Mouse (Mus musculus) brain, embryonic 14.5 days (tissue): ENCODE results near the gene Neurl1a. TPM values are rescaled to one million over a fixed set of nuclear protein-coding genes. Genes with fewer than 3 reads are reported as not detected.

Experiments used
- DNase-seq: peaks from one replicate; pipeline ENCODE4 v3.0.0-alpha.2; 2011; ENCODE audit warnings: low read depth
- CTCF ChIP-seq: fragments of 200-500 bp; IDR thresholded peaks from 2 replicates; pipeline ENCODE4 v1.5.1; 2012; ENCODE audit warnings: inconsistent platforms, mild to moderate bottlenecking, moderate library complexity, borderline replicate concordance; ENCODE audit not compliant: insufficient read depth, insufficient read length; ENCODE audit errors: extremely low read depth
- POLR2A ChIP-seq: fragments of 200-500 bp; IDR thresholded peaks from 2 replicates; pipeline ENCODE4 v1.6.1; 2012; ENCODE audit warnings: mild to moderate bottlenecking, inconsistent platforms, borderline replicate concordance; ENCODE audit not compliant: poor library complexity, insufficient read depth, insufficient read length, severe bottlenecking; ENCODE audit errors: extremely low read depth
- polyA plus RNA-seq: library from polyadenylated mRNA; depleted of rRNA; stranded (reverse); fragments of >200 nt; gene quantifications from 2 replicates; pipeline ENCODE4 v1.2.3, GENCODE M21; 2012

Gene Neurl1a
- polyA plus RNA-seq, 1 experiment, result 22.2 TPM

- no peak for DNase-seq
- TF ChIP-seq POLR2A (no peak), CTCF (no peak)
Observed at GRCm38 (mm10) chr19:47176916-47177505, 1.6 kb upstream of the Neurl1a start.

DNA sequence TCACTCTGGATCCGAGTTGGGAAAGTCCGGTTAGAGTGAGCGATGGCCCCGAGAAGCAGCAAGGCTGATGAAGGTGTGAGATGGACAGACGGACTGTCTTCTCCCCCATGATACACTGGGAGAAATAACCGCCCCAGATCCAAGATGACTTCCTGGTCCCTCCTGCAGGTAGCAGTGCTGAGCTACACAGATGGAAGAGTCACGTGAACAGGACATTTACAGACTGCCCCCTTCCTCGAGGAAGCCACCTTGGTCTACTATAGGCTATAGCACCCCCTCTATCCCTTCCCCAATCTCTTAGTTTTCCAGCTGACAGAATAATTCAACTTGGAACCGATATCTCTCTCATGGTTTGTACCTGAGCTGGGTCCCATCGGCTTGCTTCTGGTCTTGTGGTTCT, 619 bp upstream of the Neurl1a start:
- TF ChIP-seq POLR2A, result no peak
- peak; percentile 51; the same call in 1 of the 2 replicates for TF ChIP-seq CTCF
- DNase-seq, result peak; percentile 53

- no peak for TF ChIP-seq CTCF
- TF ChIP-seq POLR2A, result 0 out of 2 replicates have a peak, but pooled peaks have one; percentile 34
Observed at GRCm38 (mm10) chr19:47179272-47179809, 721 bp downstream of the Neurl1a start.

GRCm38 (mm10) chr19:47180011-47180410, 1.4 kb downstream of the Neurl1a start:
- no peak for DNase-seq

More at GRCm38 (mm10) chr19:47179272-47179809, 721 bp downstream of the Neurl1a start:
- DNase-seq, result peak; percentile 28

GRCm38 (mm10) chr19:47184221-47184620, 5.6 kb downstream of the Neurl1a start:
- no peak for DNase-seq
- TF ChIP-seq CTCF, result no peak
- no peak for TF ChIP-seq POLR2A

More at GRCm38 (mm10) chr19:47180011-47180410, 1.4 kb downstream of the Neurl1a start:
- TF ChIP-seq CTCF (no peak), POLR2A (no peak)

GRCm38 (mm10) chr19:47184736-47185135, 6.1 kb downstream of the Neurl1a start:
- TF ChIP-seq CTCF (no peak), POLR2A (no peak)

DNA sequence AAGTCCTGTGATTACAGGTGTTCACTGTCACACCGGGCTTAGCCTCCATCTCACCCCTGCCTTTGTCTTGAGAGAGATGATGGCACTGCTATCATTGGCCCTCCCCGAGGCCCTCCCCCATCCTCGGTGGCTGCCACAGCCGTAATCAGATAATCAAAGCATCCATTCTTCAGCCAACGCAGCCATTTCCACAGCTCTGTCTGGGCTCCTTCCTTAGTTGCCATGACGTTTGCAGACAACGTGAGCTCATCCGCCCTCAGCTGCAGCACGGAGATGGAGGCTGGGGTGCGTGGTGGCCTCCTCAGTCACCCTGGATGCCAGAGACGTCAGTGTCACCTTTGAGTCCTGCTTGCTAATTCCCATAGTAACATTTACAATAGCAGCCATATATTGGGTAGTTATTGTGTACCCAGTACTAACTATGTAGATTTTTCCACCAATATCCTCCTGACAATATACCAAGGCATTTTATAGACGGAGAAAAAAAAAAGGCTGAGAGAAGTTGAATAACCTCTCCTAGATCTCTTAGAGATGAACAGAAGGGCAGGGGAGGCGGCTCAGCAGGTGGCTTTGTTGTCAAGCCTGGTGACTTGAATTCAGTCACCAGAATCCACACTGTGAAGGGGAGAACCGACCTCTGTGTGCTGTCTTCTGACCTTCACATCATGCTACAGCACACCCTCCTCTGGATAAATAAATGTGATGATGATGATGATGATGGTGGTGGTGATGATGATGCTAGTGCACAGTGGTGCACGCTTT, 8.1 kb downstream of the Neurl1a start:
- no peak for DNase-seq
- TF ChIP-seq CTCF (no peak), POLR2A (no peak)

More at GRCm38 (mm10) chr19:47184736-47185135, 6.1 kb downstream of the Neurl1a start:
- DNase-seq, result no peak

GRCm38 (mm10) chr19:47188515-47189128, 10.0 kb downstream of the Neurl1a start:
- peak; percentile 78 for DNase-seq
- no peak for TF ChIP-seq POLR2A

GRCm38 (mm10) chr19:47192158-47192557, 13.5 kb downstream of the Neurl1a start:
- TF ChIP-seq CTCF (no peak), POLR2A (no peak)
- no peak for DNase-seq

DNA sequence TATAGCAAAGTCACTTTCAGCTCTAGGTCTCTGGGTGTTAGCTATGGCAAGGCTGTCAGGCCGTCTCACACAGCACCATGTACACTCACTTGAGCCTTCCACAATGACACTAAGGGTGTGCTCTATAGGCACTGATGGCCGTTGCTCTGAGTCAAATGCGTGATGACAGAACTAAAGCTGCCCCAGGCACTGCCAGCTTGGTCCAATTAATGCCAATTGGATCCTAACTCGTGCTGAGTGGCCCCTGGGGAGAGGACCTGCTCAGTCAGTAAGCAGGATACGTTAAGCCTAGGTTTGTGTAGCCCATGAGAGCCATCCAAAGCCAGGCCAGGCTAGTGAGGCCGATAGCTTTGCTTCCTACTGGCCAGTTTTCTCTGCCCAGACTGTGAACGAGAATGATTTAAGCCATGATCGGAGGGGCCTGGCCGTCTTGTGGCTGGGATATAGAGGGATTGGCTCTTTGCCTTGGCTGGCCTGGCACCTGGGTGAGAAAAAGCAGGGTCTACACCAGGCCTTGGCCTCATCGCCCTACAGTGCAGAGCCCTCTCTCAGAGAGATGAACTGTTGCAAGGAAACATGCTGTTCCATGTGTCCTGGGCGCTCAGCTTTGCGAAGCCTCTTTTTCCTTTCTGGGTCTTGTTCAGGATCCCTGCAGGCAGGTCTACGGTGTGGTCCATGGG, 20.2 kb downstream of the Neurl1a start:
- peak; percentile 28 for DNase-seq
- no peak for TF ChIP-seq CTCF
- no peak for TF ChIP-seq POLR2A

DNA sequence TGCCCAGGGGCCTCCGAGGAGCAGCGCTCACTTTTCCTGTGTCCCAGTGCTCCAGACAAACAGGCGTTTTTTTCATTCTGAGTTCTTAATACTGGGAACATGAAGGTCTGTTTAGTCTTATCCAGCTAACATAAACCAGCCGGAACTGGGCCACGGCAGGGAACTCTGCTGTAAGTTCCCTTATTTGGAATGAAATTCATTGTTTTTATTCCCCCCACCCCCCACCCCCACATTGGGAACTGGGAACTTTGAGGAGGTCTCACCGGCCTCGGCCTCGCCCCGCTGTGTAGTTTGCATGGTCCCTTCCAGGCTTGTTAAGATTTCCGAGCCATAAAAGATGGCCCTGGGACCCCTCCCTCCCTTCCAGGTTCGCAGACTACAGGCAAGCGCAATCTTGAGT, 23.4 kb downstream of the Neurl1a start:
- TF ChIP-seq POLR2A (no peak), CTCF (no peak)
- DNase-seq, result no peak

GRCm38 (mm10) chr19:47202429-47202828, 23.8 kb downstream of the Neurl1a start:
- DNase-seq, result no peak
- TF ChIP-seq POLR2A (no peak), CTCF (no peak)
